Mouse (Mus musculus) lung, adult 2 months (tissue): Measurements from ENCODE around the gene Hist1h4c.

ENCODE experiments used
- CTCF ChIP-seq: fragments of 200-500 bp; IDR thresholded peaks from 2 replicates; pipeline ENCODE4 v1.5.1; 2011; ENCODE audit warnings: mild to moderate bottlenecking, low read length, control low read depth; ENCODE audit not compliant: insufficient read depth
- POLR2A ChIP-seq: fragments of 200-500 bp; IDR thresholded peaks from 2 replicates; pipeline ENCODE4 v1.6.1; 2011; ENCODE audit warnings: low read depth, mild to moderate bottlenecking, control low read depth, low read length, borderline replicate concordance; ENCODE audit errors: extremely low read depth

DNA sequence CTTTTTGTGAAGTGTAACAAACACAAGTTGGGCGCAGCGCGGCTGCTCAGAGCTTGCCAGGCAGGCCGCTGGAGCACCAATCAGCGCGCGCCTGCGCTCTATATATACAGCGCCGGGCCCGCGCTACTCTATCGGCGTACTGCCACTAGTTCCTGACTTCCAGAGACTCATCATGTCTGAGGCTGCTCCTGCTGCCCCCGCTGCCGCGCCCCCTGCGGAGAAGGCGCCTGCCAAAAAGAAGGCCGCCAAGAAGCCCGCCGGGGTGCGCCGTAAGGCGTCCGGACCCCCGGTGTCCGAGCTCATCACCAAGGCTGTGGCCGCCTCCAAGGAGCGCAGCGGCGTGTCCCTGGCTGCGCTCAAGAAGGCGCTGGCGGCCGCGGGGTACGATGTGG, 40.4 kb upstream of the Hist1h4c start, which contains the start of gene Hist1h1c:
- TF ChIP-seq CTCF (no peak), POLR2A (peak; percentile 99)
